Mouse (Mus musculus): Measurements from ENCODE around the gene Olfr821.
"Not testable (repeated sequence)": the region's sequence is repeated elsewhere in the genome, so short reads cannot be mapped to it uniquely, and the experiment has no call there.

The Olfr821 gene

DNA sequence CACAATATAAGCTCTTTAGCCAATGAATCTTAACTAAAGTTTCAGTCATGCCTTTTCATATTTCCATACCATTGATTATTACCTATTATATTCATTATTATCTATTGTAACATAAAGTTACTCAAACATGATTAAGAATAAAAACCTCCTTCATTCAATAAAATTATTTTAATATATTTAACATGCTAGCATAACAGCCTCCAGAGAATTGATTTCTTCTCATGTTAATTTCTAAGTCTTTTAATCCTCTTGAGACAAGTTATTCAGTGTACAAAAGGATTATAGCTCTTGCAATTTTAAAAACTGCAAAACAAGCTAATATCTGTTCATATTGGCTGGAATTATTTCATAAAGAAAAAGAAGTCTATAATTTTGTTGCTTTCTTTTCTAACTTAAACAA lies at the start of gene Olfr821:
Olfr821 (plus strand) TSS at position 301 of the 400 bp plus-strand sequence.
- in situ Hi-C loops (cut with MboI, MseI), result no loop called here

DNA sequence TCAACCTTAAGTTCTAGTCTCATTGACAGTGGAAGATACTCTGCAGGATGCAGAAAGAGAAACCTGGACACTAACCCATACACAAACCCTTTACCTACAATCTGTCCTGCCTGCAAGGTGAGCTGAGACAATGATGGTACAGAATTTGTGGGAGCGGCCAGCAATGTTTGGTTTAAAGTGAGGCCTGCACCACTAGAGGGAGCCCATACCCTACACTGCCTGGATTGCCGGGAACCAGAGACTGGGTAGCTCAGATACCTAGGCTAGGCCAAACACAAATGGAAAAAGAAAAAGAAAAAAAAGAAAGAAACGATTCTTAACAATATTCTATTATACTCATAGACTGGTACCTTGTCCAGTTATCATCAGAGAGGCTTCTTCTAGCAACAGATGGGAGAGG lies 48.3 kb upstream of the Olfr821 start:
- in situ Hi-C loops (cut with MboI, MseI), result not testable (repeated sequence)

DNA sequence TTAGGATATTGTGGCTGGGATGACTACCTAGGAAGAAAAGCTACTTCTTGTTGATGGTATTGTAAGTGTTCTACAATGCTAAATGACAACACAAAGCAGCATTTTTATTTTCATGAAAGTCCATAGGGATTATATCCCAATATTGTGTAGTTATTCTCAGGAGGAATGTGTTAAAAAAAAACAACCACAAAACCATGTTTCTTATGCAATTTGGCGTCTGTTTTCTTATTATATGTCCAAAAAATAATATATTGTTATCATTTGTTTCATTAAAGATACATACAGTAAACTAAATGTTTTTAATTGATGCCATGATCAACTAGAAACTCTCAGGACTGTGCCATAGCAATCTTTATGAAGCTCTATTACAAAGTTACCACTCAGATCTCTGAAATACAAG lies 45.2 kb upstream of the Olfr821 start, which contains the start of gene Gm10310:
Gm10310 (minus strand) TSS at position 101 of the 400 bp plus-strand sequence.
- in situ Hi-C loops (cut with MboI, MseI), result not testable (repeated sequence)

DNA sequence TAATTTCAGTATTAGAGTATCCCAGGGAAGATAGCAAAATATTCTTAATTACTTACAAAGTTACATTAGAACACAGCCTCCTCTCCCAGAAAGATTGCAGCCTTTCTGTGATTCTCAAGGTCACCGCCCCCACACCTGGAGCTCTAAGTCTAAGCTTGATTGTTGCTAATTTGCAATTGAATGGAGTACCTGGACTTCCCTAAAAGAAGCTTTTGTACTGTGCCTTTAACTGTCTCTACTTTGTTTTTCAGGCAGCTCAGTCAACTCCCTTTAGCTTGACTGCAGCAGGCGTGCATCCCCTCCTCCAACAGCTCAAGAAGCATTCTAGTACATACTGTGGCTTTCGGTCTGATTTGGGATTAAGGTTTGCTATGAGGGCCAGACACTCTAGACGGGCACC lies 26.0 kb upstream of the Olfr821 start:
- in situ Hi-C loops (cut with MboI, MseI), result not testable (repeated sequence)

DNA sequence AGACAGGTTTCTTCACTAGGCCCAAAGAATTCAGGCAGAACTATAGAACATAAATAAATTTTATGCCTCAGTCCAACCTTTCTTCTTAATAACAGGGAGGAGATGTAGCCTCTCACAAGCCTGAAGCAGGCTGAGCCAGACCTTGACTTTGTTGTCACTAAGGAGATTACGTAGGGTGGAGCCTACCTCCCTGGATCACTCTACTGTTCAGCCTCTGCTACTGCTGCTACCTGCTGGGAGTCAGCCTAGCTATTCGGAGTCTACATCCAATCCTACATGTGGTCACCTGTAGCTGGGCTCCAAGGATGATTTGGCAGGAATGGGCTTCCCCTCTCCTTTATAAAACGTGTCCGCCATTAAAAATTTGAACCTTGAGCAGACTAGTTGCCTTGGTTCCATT lies 24.8 kb upstream of the Olfr821 start:
- in situ Hi-C loops (cut with MboI, MseI), result not testable (repeated sequence)

DNA sequence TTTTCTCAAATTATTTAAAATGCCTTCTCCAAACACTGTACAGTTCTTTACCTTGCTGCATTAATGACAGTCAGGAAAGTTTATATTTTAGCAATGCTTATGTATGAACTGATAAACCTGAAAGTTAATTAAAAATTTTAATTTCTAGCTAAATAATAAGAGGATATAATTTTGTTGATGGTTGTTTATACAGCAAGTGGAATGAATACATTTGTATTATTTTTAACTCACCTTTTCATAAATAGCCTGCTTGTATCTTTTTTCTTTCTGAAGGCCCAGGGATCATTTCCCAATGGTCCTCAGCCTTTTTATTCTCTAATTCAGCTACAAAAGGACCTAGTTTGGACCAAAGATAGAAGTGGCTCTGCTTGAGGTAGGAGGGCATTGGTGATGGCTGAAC lies 17.8 kb upstream of the Olfr821 start, which contains the start of gene Olfr820:
Olfr820 (plus strand) TSS at position 301 of the 400 bp plus-strand sequence.
- in situ Hi-C loops (cut with MboI, MseI), result no loop called here

DNA sequence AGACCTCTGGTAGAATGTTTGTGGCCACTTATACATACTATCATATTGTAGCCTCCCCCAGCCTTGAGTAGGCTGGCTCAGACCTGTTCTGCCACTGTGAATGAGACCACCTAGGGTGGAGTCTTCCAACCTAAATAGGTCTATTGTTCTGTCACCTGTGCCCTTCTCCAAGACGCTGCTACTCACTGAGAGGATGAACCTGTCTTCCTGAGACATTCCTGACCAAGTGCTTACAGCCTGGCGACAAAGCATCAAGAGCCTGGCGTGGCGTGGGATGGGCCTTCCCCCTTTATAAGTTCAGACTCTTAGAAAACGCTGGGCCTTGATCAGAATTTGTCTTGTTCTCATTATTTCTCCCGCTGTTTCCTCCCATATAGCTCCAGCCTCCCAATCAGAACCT lies 6.9 kb downstream of the Olfr821 start:
- in situ Hi-C loops (cut with MboI, MseI), result no loop called here

DNA sequence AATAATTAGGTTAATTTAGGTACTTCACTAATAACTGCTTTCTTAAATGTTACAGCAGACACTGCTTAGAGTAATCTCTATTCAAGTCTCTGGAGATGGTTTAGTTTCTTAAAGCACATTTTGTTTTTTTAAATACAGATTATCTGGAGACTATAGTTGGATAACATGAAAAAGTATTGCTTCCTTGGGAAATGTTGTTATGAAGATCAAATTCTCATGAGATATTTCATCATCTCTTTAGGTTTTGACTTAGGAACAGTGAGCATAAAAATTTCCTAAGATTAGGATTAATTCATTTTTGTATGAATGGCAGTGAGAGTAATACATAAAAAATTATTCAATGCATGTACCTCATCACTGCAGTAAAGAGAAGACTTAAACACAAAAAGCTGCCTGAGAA lies 40.8 kb downstream of the Olfr821 start, which contains the start of gene Olfr822:
Olfr822 (plus strand) TSS at position 301 of the 400 bp plus-strand sequence.
- in situ Hi-C loops (cut with MboI, MseI), result no loop called here

Measured in T-helper 17 cell (primary cell).